Mouse (Mus musculus) forebrain, embryonic 16.5 days (tissue): ENCODE measurements at regions not wholly inside any gene's neighbourhood (a gene's known extent, or its start where the extent isn't known, plus 50 kb on each side); places are given as distances from the start of the nearest gene placed in this dataset.

Experiments
- ATAC-seq: fragments of 200-750 bp; cut with Nextera tagmentation; 2 replicates; pipeline ENCODE4 v1.8.0; 2017; ENCODE audit warnings: mild to moderate bottlenecking, moderate library complexity
- H3K27ac ChIP-seq: fragments of 300-500 bp; sonication (generic); 2 replicates; pipeline ENCODE4 v1.5.1; 2014; ENCODE audit warnings: low read length, control low read depth
- H3K27me3 ChIP-seq: fragments of 300-500 bp; sonication (generic); replicated peaks from 2 replicates; pipeline ENCODE4 v1.6.1; 2014; ENCODE audit warnings: low read length; ENCODE audit not compliant: control insufficient read depth, insufficient read depth
- H3K36me3 ChIP-seq: fragments of 300-500 bp; sonication (generic); 2 replicates; pipeline ENCODE4 v1.6.1; 2014; ENCODE audit not compliant: control insufficient read depth, insufficient read depth
- H3K4me1 ChIP-seq: fragments of 300-500 bp; sonication (generic); replicated peaks from 2 replicates; pipeline ENCODE4 v1.6.1; 2014; ENCODE audit warnings: low read length; ENCODE audit not compliant: control insufficient read depth, insufficient read depth
- H3K4me2 ChIP-seq: fragments of 300-500 bp; sonication (generic); 2 replicates; pipeline ENCODE4 v1.6.1; 2014; ENCODE audit warnings: mild to moderate bottlenecking, low read length, control low read depth
- H3K4me3 ChIP-seq: fragments of 300-500 bp; sonication (generic); replicated peaks from 2 replicates; pipeline ENCODE4 v1.5.1; 2014; ENCODE audit warnings: mild to moderate bottlenecking, low read length, control low read depth
- H3K9ac ChIP-seq: fragments of 300-500 bp; sonication (generic); replicated peaks from 2 replicates; pipeline ENCODE4 v1.6.1; 2014; ENCODE audit warnings: low read depth, low read length, control low read depth
- H3K9me3 ChIP-seq: fragments of 300-500 bp; sonication (generic); 2 replicates; pipeline ENCODE4 v1.6.1; 2016; ENCODE audit warnings: low read length; ENCODE audit not compliant: control insufficient read depth
- WGBS: fragments of 180-500 bp; shearing (Covaris S2); extraction: QIAGEN DNeasy Blood & Tissue Kit; methylation state at CpG from one replicate; pipeline ENCODE4 v1.1.7; 2014; 5-methylcytosine and 5-hydroxymethylcytosine counted together

DNA sequence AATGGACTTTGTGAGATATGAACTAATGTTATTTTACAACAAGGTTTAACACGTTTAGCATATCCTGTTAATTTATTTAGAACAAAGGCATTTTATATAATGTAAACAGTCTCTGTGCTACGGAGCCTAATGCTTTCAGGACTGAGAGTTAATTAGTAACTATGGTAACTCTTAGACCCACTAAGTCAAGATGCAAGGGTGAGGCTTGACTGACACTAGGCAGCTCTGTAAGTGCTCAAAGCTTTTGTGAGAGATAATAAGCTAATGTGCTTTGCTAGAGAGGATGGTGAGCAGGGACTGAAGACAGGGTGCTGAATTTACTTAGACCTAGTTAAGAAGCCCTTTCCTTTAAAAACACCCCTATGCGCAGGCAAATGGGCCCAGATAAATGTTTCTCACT lies 253.8 kb upstream of the Nrsn1 start:
- Histone ChIP-seq H3K4me1 (no peaks in the 10 kb centered on the region), H3K36me3 (no peaks in the 10 kb centered on the region), H3K9me3 (no peaks in the 10 kb centered on the region), H3K27ac (no peak overlapping the region), H3K4me3 (no peak overlapping the region), H3K4me2 (no peak overlapping the region), H3K27me3 (no peaks in the 10 kb centered on the region), H3K9ac (no peak overlapping the region)
- WGBS = 22% methylated on average over 3 of the region's 3 CpGs
- peak; percentile 74 for ATAC-seq

DNA sequence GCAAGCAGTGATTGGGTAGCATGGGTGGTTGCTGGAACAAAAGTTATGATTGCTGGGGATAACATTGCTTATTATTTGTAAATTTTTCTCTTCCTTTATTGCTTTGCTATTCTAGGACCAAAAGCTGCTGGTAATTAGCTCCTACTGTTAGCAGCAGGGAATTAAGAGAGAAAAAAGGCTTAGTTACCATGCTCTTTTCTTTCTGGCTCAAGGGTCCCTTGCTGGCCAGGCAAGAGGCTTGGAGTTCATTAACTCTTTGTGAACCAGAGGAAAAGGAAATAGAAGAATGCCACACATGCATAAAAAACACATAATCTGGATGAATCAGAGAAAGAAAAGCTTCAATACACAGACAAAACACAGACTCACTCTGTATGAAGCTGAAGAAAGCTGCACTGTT lies 237.1 kb upstream of the Nrsn1 start:
- ATAC-seq = no peak
- no peaks in the 10 kb centered on the region for H3K27me3 ChIP-seq
- no peak overlapping the region for H3K9ac ChIP-seq
- no peak overlapping the region for H3K4me2 ChIP-seq
- H3K4me3 ChIP-seq = no peak overlapping the region
- H3K4me1 ChIP-seq = no peaks in the 10 kb centered on the region; the same call in 1 of the 2 replicates
- no peaks in the 10 kb centered on the region for H3K36me3 ChIP-seq
- no peak overlapping the region for H3K27ac ChIP-seq
- no peaks in the 10 kb centered on the region for H3K9me3 ChIP-seq

DNA sequence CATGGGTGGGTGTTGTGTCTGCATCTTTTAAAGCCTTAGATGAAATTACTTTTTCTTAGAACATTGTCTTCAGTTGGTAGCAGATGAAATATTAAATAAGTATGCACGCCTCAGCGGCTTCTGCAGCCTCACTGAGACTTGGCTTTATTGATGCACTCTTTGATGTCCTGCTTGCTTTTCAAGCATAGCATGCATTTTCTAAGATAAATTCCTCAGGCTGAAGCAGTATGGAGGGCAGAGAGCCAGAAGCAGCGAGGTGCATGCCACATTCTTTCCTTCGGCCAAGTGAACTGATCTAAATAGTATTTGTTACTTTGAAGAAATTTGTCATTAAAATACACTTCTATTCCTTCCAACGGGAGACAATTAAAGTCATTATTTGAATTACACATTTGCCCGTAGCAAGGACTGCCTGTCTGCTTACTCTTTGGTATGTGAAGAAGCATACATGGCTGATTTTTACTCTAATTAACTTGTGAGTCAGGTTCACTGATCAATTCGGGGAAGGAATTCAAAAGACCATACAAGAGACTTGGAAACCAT lies 224.3 kb upstream of the Nrsn1 start:
- no peaks in the 10 kb centered on the region for H3K9me3 ChIP-seq
- H3K36me3 ChIP-seq = no peaks in the 10 kb centered on the region
- no peak overlapping the region for H3K9ac ChIP-seq
- no peak overlapping the region for H3K4me2 ChIP-seq
- no peaks in the 10 kb centered on the region for H3K27me3 ChIP-seq
- no peak overlapping the region for H3K4me3 ChIP-seq
- no peak overlapping the region for H3K27ac ChIP-seq
- WGBS = 19% methylated on average over 7 of the region's 7 CpGs
- peak; percentile 23; the same call in 1 of the 2 replicates for ATAC-seq
- peaks cover 4% of the 10 kb centered on the region; the same call in 1 of the 2 replicates for H3K4me1 ChIP-seq

GRCm38 (mm10) chr13:25490036-25490435 lies 219.7 kb upstream of the Nrsn1 start:
- H3K36me3 ChIP-seq = no peaks in the 10 kb centered on the region
- H3K4me1 ChIP-seq = peaks cover 4% of the 10 kb centered on the region; the same call in 1 of the 2 replicates
- WGBS = 75% methylated on average over 4 of the region's 4 CpGs
- no peaks in the 10 kb centered on the region for H3K27me3 ChIP-seq
- no peaks in the 10 kb centered on the region for H3K9me3 ChIP-seq
- H3K27ac ChIP-seq = no peak overlapping the region
- H3K4me3 ChIP-seq = no peak overlapping the region
- no peak overlapping the region for H3K4me2 ChIP-seq
- no peak for ATAC-seq
- no peak overlapping the region for H3K9ac ChIP-seq

DNA sequence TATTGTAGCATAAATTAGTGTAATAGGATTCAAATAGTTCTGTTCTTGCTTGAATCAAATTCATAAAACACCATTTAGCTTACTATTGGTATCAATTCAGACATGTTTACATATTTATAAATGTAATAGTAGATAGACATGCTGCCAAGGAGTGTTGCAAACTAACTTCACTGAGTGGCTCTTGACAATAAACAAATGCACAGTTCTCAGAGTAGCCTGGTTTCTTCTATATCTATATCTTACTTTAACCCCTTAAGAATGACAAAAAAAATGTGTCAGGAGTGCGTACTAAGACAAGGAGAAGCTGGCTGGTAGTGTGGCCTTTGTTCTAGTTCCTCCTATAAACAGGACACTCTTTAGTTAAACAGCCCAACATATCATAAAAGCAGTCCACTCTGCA lies 213.0 kb upstream of the Nrsn1 start:
- no peak overlapping the region for H3K27ac ChIP-seq
- no peak overlapping the region for H3K9ac ChIP-seq
- WGBS = 93% methylated on average over 1 of the region's 1 CpGs
- no peak overlapping the region for H3K4me2 ChIP-seq
- H3K4me3 ChIP-seq = no peak overlapping the region
- ATAC-seq = no peak
- H3K4me1 ChIP-seq = no peaks in the 10 kb centered on the region
- no peaks in the 10 kb centered on the region for H3K9me3 ChIP-seq
- H3K36me3 ChIP-seq = no peaks in the 10 kb centered on the region
- H3K27me3 ChIP-seq = no peaks in the 10 kb centered on the region

- peak; percentile 49 for ATAC-seq
- Histone ChIP-seq H3K27me3 (no peaks in the 10 kb centered on the region), H3K27ac (no peak overlapping the region), H3K9me3 (no peaks in the 10 kb centered on the region), H3K9ac (peak overlapping the region; percentile 39), H3K4me2 (no peak overlapping the region), H3K36me3 (no peaks in the 10 kb centered on the region), H3K4me3 (no peak overlapping the region), H3K4me1 (peaks cover 10% of the 10 kb centered on the region)
- WGBS = 66% methylated on average over 9 of the region's 9 CpGs
Observed at GRCm38 (mm10) chr13:25451917-25452316, 181.6 kb upstream of the Nrsn1 start.

GRCm38 (mm10) chr13:25451357-25451861 lies 181.1 kb upstream of the Nrsn1 start:
- peak; percentile 78 for ATAC-seq
- WGBS = 11% methylated on average over 13 of the region's 13 CpGs

GRCm38 (mm10) chr13:25429701-25430418 lies 159.6 kb upstream of the Nrsn1 start:
- Histone ChIP-seq H3K27ac (no peak overlapping the region), H3K4me2 (no peak overlapping the region), H3K9ac (no peak overlapping the region), H3K27me3 (no peaks in the 10 kb centered on the region), H3K36me3 (no peaks in the 10 kb centered on the region), H3K4me3 (no peak overlapping the region), H3K9me3 (no peaks in the 10 kb centered on the region), H3K4me1 (no peaks in the 10 kb centered on the region)
- ATAC-seq = no peak
- 70% methylated on average over 6 of the region's 6 CpGs for WGBS

More at GRCm38 (mm10) chr13:25451357-25451861, 181.1 kb upstream of the Nrsn1 start:
- Histone ChIP-seq H3K27me3 (no peaks in the 10 kb centered on the region), H3K36me3 (no peaks in the 10 kb centered on the region), H3K27ac (peak overlapping the region; percentile 34; the same call in 1 of the 2 replicates), H3K4me3 (no peak overlapping the region), H3K4me2 (peak overlapping the region; percentile 23; the same call in 1 of the 2 replicates), H3K9me3 (no peaks in the 10 kb centered on the region), H3K4me1 (peaks cover 10% of the 10 kb centered on the region), H3K9ac (peak overlapping the region; percentile 39)

GRCm38 (mm10) chr13:25403182-25403795 lies 133.0 kb upstream of the Nrsn1 start:
- H3K27me3 ChIP-seq = no peaks in the 10 kb centered on the region
- no peaks in the 10 kb centered on the region for H3K9me3 ChIP-seq
- no peak overlapping the region; the same call in 1 of the 2 replicates for H3K27ac ChIP-seq
- H3K4me3 ChIP-seq = no peak overlapping the region
- 9% methylated on average over 3 of the region's 3 CpGs for WGBS
- ATAC-seq = peak; percentile 60; the same call in 1 of the 2 replicates
- H3K36me3 ChIP-seq = no peaks in the 10 kb centered on the region
- H3K4me2 ChIP-seq = no peak overlapping the region
- peaks cover 6% of the 10 kb centered on the region; the same call in 1 of the 2 replicates for H3K4me1 ChIP-seq
- H3K9ac ChIP-seq = no peak overlapping the region
